Mouse (Mus musculus): ENCODE measurements at regions not wholly inside any gene's neighbourhood (a gene's known extent, or its start where the extent isn't known, plus 50 kb on each side); places are given as distances from the start of the nearest gene placed in this dataset.

- TF ChIP-seq CTCF (IDR thresholded peaks at IDR 0.05; ENCODE audit: low read depth, low read length) (no peak), GATA1 (IDR thresholded peaks at IDR 0.05; ENCODE audit: borderline replicate concordance, low read length) (no peak)
Observed at GRCm38 (mm10) chr2:28364623-28365022, 82.0 kb upstream of the Ppp1r26 start.
